Mouse (Mus musculus) lung, embryonic 15.5 days (tissue): ENCODE data around the gene F3. TPM values are rescaled to one million over a fixed set of nuclear protein-coding genes. Genes with fewer than 3 reads are reported as not detected.

Experiments used
- ATAC-seq: fragments of 200-750 bp; cut with Nextera tagmentation; 2 replicates; pipeline ENCODE4 v1.8.0; 2017; ENCODE audit warnings: moderate number of reproducible peaks, borderline replicate concordance; ENCODE audit not compliant: low FRiP score, low TSS enrichment; ENCODE audit errors: extremely low read depth
- H3K27ac ChIP-seq: fragments of 300-500 bp; sonication (generic); 2 replicates; pipeline ENCODE4 v1.5.1; 2015; ENCODE audit warnings: moderate library complexity, mild to moderate bottlenecking, inconsistent platforms
- H3K27me3 ChIP-seq: fragments of 300-500 bp; sonication (generic); 2 replicates; pipeline ENCODE4 v1.6.1; 2015; ENCODE audit warnings: inconsistent platforms
- H3K36me3 ChIP-seq: fragments of 300-500 bp; sonication (generic); 2 replicates; pipeline ENCODE4 v1.6.1; 2015; ENCODE audit warnings: inconsistent platforms
- H3K4me1 ChIP-seq: fragments of 300-500 bp; sonication (generic); 2 replicates; pipeline ENCODE4 v1.6.1; 2015; ENCODE audit warnings: inconsistent platforms
- H3K4me2 ChIP-seq: fragments of 300-500 bp; sonication (generic); 2 replicates; pipeline ENCODE4 v1.6.1; 2015; ENCODE audit warnings: inconsistent platforms, mild to moderate bottlenecking, moderate library complexity
- H3K4me3 ChIP-seq: fragments of 300-500 bp; sonication (generic); 2 replicates; pipeline ENCODE4 v1.5.1; 2015; ENCODE audit warnings: mild to moderate bottlenecking, inconsistent platforms
- H3K9ac ChIP-seq: fragments of 300-500 bp; sonication (generic); 2 replicates; pipeline ENCODE4 v1.6.1; 2015; ENCODE audit warnings: inconsistent platforms
- H3K9me3 ChIP-seq: fragments of 300-500 bp; sonication (generic); 2 replicates; pipeline ENCODE4 v1.6.1; 2016; ENCODE audit warnings: inconsistent platforms
- WGBS: fragments of 180-500 bp; shearing (Covaris S2); methylation state at CpG from one replicate; pipeline ENCODE4 v1.1.7; 2015; 5-methylcytosine and 5-hydroxymethylcytosine counted together
- polyA plus RNA-seq: library from polyadenylated mRNA; unstranded; fragments of >200 nt; fragmentation: Nextera tagmentation; extraction: Ambion mirVana; gene quantifications from 2 replicates; pipeline ENCODE4 v1.2.1, GENCODE M21; 2015

The F3 gene
- polyA plus RNA-seq, 1 experiment from 2014 or later: 26.4 TPM

- no peak for ATAC-seq
- H3K4me3 ChIP-seq: no peak overlapping the region
- H3K9me3 ChIP-seq: no peaks in the 10 kb centered on the region
- no peaks in the 10 kb centered on the region for H3K36me3 ChIP-seq
- WGBS: 41% methylated on average over 4 of the region's 4 CpGs
- H3K9ac ChIP-seq: no peak overlapping the region
- H3K4me1 ChIP-seq: peaks cover 14% of the 10 kb centered on the region
- no peak overlapping the region for H3K4me2 ChIP-seq
- no peak overlapping the region for H3K27ac ChIP-seq
- H3K27me3 ChIP-seq: no peaks in the 10 kb centered on the region
Observed at GRCm38 (mm10) chr3:121712222-121712621, 11.1 kb upstream of the F3 start.

GRCm38 (mm10) chr3:121713151-121713701 is 10.1 kb upstream of the F3 start:
- Histone ChIP-seq H3K4me3 (no peak overlapping the region), H3K36me3 (no peaks in the 10 kb centered on the region), H3K4me2 (0 out of 2 replicates have a peak overlapping the region, but pooled peaks have one; percentile 5), H3K9ac (no peak overlapping the region), H3K27me3 (no peaks in the 10 kb centered on the region), H3K27ac (no peak overlapping the region), H3K9me3 (no peaks in the 10 kb centered on the region), H3K4me1 (peaks cover 14% of the 10 kb centered on the region)
- ATAC-seq: no peak
- WGBS: 9% methylated on average over 17 of the region's 17 CpGs

- 48% methylated on average over 8 of the region's 8 CpGs for WGBS
- Histone ChIP-seq H3K9me3 (no peaks in the 10 kb centered on the region), H3K36me3 (no peaks in the 10 kb centered on the region), H3K27me3 (no peaks in the 10 kb centered on the region), H3K9ac (no peak overlapping the region), H3K4me3 (no peak overlapping the region), H3K27ac (no peak overlapping the region), H3K4me2 (no peak overlapping the region), H3K4me1 (peaks cover 14% of the 10 kb centered on the region)
- ATAC-seq: no peak
Observed at GRCm38 (mm10) chr3:121713816-121714215, 9.5 kb upstream of the F3 start.

DNA sequence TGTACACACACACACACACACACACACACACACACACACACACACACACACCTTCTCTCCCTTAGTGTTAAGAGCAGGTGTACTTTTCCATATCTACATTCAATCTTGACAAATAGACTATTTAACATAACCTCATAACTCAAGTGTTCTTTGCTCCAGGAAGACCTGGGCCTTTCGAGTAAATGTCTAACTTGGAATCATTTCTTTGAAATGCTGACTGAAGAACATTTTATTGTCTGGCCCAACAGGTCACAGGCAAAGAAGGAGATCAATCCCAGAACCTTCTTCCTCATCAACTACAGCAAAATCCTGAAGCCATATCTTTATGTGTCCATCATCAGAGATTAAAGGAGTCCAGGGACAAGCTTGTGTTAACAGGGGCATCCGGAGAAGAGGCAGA is 8.9 kb upstream of the F3 start:
- no peak overlapping the region for H3K9ac ChIP-seq

GRCm38 (mm10) chr3:121715336-121715735 is 8.0 kb upstream of the F3 start:
- H3K9ac ChIP-seq: no peak overlapping the region
- H3K4me3 ChIP-seq: no peak overlapping the region
- no peak overlapping the region for H3K27ac ChIP-seq
- H3K36me3 ChIP-seq: no peaks in the 10 kb centered on the region
- no peak for ATAC-seq
- no peak overlapping the region for H3K4me2 ChIP-seq
- peaks cover 14% of the 10 kb centered on the region for H3K4me1 ChIP-seq
- H3K9me3 ChIP-seq: no peaks in the 10 kb centered on the region
- no peaks in the 10 kb centered on the region for H3K27me3 ChIP-seq

More for the DNA sequence above, 8.9 kb upstream of the F3 start:
- H3K27ac ChIP-seq: no peak overlapping the region
- H3K27me3 ChIP-seq: no peaks in the 10 kb centered on the region
- H3K9me3 ChIP-seq: no peaks in the 10 kb centered on the region
- 59% methylated on average over 2 of the region's 2 CpGs for WGBS
- no peak for ATAC-seq
- no peak overlapping the region for H3K4me3 ChIP-seq
- no peak overlapping the region for H3K4me2 ChIP-seq
- peaks cover 14% of the 10 kb centered on the region for H3K4me1 ChIP-seq
- no peaks in the 10 kb centered on the region for H3K36me3 ChIP-seq

GRCm38 (mm10) chr3:121715741-121716459 is 7.4 kb upstream of the F3 start:
- H3K9ac ChIP-seq: no peak overlapping the region
- 66% methylated on average over 6 of the region's 6 CpGs for WGBS
- H3K27ac ChIP-seq: no peak overlapping the region
- H3K36me3 ChIP-seq: no peaks in the 10 kb centered on the region
- H3K4me3 ChIP-seq: no peak overlapping the region
- H3K4me2 ChIP-seq: no peak overlapping the region
- H3K27me3 ChIP-seq: no peaks in the 10 kb centered on the region
- no peak for ATAC-seq
- peaks cover 14% of the 10 kb centered on the region for H3K4me1 ChIP-seq
- H3K9me3 ChIP-seq: no peaks in the 10 kb centered on the region

GRCm38 (mm10) chr3:121716480-121716879 is 6.9 kb upstream of the F3 start:
- no peaks in the 10 kb centered on the region for H3K27me3 ChIP-seq
- ATAC-seq: no peak
- 81% methylated on average over 5 of the region's 5 CpGs for WGBS

DNA sequence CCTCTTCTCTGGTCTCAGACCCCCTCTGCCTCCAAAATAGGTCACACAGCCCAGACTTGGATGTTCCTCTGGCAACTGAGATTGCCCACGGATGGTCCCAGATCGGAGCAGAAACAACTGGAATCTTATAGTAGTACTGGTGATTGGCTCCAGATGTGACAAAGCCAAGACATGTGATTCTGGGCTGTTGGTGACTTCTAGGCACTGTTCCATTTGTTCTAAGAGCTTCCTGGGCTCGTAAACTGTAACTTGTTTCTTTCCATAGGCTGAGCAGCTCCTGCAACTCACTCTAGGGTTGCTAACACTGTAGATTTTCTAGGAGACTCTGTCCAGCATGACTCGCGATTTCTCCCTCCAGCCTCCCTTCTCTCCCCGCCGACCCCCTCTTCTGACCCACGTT is 4.7 kb upstream of the F3 start:
- no peak for ATAC-seq
- Histone ChIP-seq H3K9me3 (no peaks in the 10 kb centered on the region), H3K27ac (no peak overlapping the region), H3K4me3 (no peak overlapping the region), H3K9ac (no peak overlapping the region), H3K4me2 (no peak overlapping the region), H3K36me3 (no peaks in the 10 kb centered on the region), H3K27me3 (no peaks in the 10 kb centered on the region), H3K4me1 (peaks cover 21% of the 10 kb centered on the region)
- WGBS: 69% methylated on average over 8 of the region's 8 CpGs

More at GRCm38 (mm10) chr3:121716480-121716879, 6.9 kb upstream of the F3 start:
- Histone ChIP-seq H3K36me3 (no peaks in the 10 kb centered on the region), H3K9me3 (no peaks in the 10 kb centered on the region), H3K4me2 (no peak overlapping the region), H3K4me3 (no peak overlapping the region), H3K27ac (no peak overlapping the region), H3K4me1 (peaks cover 18% of the 10 kb centered on the region), H3K9ac (no peak overlapping the region)

GRCm38 (mm10) chr3:121719701-121720100 is 3.6 kb upstream of the F3 start:
- no peak for ATAC-seq
- H3K4me2 ChIP-seq: no peak overlapping the region
- H3K27me3 ChIP-seq: no peaks in the 10 kb centered on the region
- no peaks in the 10 kb centered on the region for H3K36me3 ChIP-seq
- H3K9ac ChIP-seq: no peak overlapping the region
- 69% methylated on average over 3 of the region's 3 CpGs for WGBS
- H3K4me3 ChIP-seq: no peak overlapping the region
- peaks cover 23% of the 10 kb centered on the region for H3K4me1 ChIP-seq
- no peak overlapping the region for H3K27ac ChIP-seq
- no peaks in the 10 kb centered on the region for H3K9me3 ChIP-seq

DNA sequence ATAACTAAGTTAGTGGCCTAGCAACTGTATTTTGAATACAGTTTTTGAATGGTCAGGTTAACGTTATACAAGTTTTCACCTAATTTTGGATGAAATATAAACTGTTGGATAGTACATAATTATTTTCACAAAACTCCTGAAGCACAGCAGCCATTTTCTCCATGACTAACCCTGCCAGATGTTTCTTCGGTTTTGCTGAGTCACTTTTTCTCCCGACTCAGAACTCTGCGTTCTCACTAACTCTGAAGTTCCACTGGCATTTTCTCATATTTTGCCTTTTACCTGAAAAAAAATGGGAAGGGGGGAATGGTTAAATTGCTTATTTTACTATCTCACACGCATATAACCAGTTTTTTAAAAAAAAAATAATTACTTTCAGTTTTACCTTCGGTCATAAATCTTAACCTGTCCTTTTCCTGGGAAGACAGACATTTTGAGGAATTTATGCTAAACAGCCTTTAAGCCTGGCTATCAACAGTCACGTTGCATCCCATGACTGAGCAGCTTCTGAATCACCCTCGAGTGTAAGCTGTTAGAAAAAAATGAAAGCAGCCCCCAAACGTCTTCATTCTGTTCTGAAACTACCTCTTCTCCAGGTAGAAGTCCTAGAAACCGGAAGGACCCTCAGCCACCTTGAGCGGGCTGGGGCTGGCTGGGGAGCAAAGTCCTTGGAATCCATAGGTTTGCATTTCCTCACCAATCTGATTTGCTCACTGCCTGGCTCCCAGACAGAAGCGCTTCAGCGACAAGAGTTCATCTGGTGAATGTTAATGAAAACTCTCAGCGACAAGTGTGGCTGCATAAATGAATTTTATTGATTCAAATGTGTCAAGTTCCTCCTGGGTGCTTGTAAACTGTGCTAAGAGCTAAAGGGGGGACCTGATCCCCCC is 2.3 kb upstream of the F3 start:
- H3K27ac ChIP-seq: peak overlapping the region; percentile 5; the same call in 1 of the 2 replicates

DNA sequence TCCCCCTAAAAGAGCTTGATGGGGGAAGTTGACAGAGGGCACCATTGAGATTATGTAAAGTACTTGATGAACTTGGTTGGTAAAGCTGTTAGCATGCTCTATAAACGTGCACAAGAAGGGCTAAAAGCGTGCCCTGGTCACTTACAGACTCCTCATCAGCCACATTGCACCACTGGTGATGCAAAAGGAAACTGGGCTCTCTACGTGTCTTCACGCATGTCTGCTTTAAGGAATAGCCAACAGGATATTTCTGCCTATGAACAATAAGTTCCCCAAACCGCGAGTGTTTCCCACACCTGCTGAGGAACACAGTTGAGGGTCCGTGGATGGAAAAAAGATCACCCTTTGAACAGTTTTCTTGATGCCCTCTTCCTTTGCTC is 1.7 kb upstream of the F3 start:
- Histone ChIP-seq H3K9ac (no peak overlapping the region), H3K4me1 (peaks cover 25% of the 10 kb centered on the region), H3K36me3 (no peaks in the 10 kb centered on the region), H3K4me2 (peak overlapping the region; percentile 19; the same call in 1 of the 2 replicates), H3K9me3 (no peaks in the 10 kb centered on the region), H3K27ac (peak overlapping the region; percentile 5; the same call in 1 of the 2 replicates), H3K4me3 (no peak overlapping the region), H3K27me3 (no peaks in the 10 kb centered on the region)
- no peak for ATAC-seq
- WGBS: 55% methylated on average over 7 of the region's 7 CpGs

More for the DNA sequence above, 2.3 kb upstream of the F3 start:
- peak overlapping the region; percentile 19; the same call in 1 of the 2 replicates for H3K4me2 ChIP-seq
- no peaks in the 10 kb centered on the region for H3K9me3 ChIP-seq
- ATAC-seq: no peak
- no peaks in the 10 kb centered on the region for H3K36me3 ChIP-seq
- H3K4me3 ChIP-seq: no peak overlapping the region; the same call in 1 of the 2 replicates
- H3K9ac ChIP-seq: no peak overlapping the region
- no peaks in the 10 kb centered on the region for H3K27me3 ChIP-seq
- peaks cover 25% of the 10 kb centered on the region for H3K4me1 ChIP-seq
- WGBS: 34% methylated on average over 14 of the region's 14 CpGs
